Mouse (Mus musculus) bone marrow macrophage, adult 2 months (primary cell): ENCODE results near the gene Nr5a2.

Source experiments
- CTCF ChIP-seq: IDR thresholded peaks from 2 replicates; pipeline ENCODE4 v1.5.1; 2012; ENCODE audit warnings: low read depth, mild to moderate bottlenecking, low read length, moderate library complexity
- POLR2A ChIP-seq: IDR thresholded peaks from 2 replicates; pipeline ENCODE4 v1.6.1; 2012; ENCODE audit warnings: mild to moderate bottlenecking, low read depth, low read length, borderline replicate concordance

DNA sequence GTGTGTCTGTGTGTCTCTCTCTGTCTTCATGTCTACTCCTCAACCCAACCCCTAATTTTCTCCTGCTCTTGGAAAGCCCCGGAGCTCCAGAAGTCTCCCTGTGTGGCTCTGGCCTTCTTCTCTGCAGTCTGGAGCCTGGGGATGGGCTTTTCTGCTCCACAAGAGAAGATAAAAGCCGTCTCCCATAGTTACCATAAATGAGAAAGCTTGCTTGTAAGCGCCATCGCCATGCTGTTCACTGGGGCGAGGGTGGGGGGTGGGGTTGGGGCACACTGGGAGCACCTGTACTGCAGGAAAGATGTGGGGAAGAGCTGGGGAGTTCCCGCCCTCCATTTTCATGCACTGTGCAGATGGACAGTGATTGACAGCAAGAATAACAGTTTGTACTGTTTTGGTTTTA lies 71.5 kb downstream of the Nr5a2 start:
- no peak for TF ChIP-seq POLR2A
- TF ChIP-seq CTCF, result no peak
